In genomic region chr19:5822174-5822833, GRCm38 (mm10) we compare ENCODE assay signal across 8 mouse cellular contexts. TPM values are rescaled to one million over a fixed set of nuclear protein-coding genes. Genes with fewer than 3 reads are reported as not detected.
DNase-seq lines count a peak whose midpoint lies in the region; ATAC-seq lines count a peak whose summit lies in the region.

No protein-coding gene starts in this region.

- H3K27me3 ChIP-seq in lung, embryonic 16.5 days (ENCODE audit: control insufficient read depth, insufficient read depth, low read depth, low read length): no peaks in the 10 kb centered on the region
- H3K27me3 ChIP-seq in forebrain, embryonic 13.5 days: no peaks in the 10 kb centered on the region

- no peak overlapping the region for H3K4me2 ChIP-seq in lung, embryonic 16.5 days (ENCODE audit: low read depth, low read length)
- H3K4me2 ChIP-seq in forebrain, embryonic 13.5 days: peak overlapping the region; percentile 30

- ATAC-seq in lung, embryonic 16.5 days (ENCODE audit: low read depth): no peak
- ATAC-seq in forebrain, embryonic 13.5 days: no peak

- peak; percentile 36 to 44 for DNase-seq in cerebellum, postnatal 25 days
- no peak for DNase-seq in cerebellum, adult 11 months
- no peak for DNase-seq in lung, adult 18-20 months
- DNase-seq in left cerebral cortex, adult 9 months (ENCODE audit: low spot score in 2 of 2): peak; percentile 72 to 84
- no peak for DNase-seq in B cell, adult 2 months
- DNase-seq in adrenal gland, postnatal 25 days: no peak

- WGBS in lung, embryonic 16.5 days: 33% methylated on average over 12 of the region's 12 CpGs
- whole genome bisulfite sequencing in forebrain, embryonic 13.5 days: 29% methylated on average over 12 of the region's 12 CpGs

- H3K9me3 ChIP-seq in lung, embryonic 16.5 days (ENCODE audit: control insufficient read depth, low read length): no peaks in the 10 kb centered on the region
- no peaks in the 10 kb centered on the region for H3K9me3 ChIP-seq in forebrain, embryonic 13.5 days (replicated peaks)

- H3K27ac ChIP-seq in lung, embryonic 16.5 days (ENCODE audit: low read length): peak overlapping the region; percentile 68
- 0 out of 2 replicates have a peak overlapping the region, but pooled peaks have one; percentile 51 for H3K27ac ChIP-seq in forebrain, embryonic 13.5 days

- no peaks in the 10 kb centered on the region for H3K36me3 ChIP-seq in lung, embryonic 16.5 days (ENCODE audit: control insufficient read depth, insufficient read depth, low read length)
- no peaks in the 10 kb centered on the region for H3K36me3 ChIP-seq in forebrain, embryonic 13.5 days (ENCODE audit: poor library complexity, severe bottlenecking)

- peak overlapping the region; percentile 13; the same call in 1 of the 2 replicates for H3K9ac ChIP-seq in lung, embryonic 16.5 days (ENCODE audit: low read length)
- 0 out of 2 replicates have a peak overlapping the region, but pooled peaks have one; percentile 34 for H3K9ac ChIP-seq in forebrain, embryonic 13.5 days

- no peak overlapping the region for H3K4me3 ChIP-seq in lung, embryonic 16.5 days (ENCODE audit: low read length)
- 0 out of 2 replicates have a peak overlapping the region, but pooled peaks have one; percentile 2 for H3K4me3 ChIP-seq in forebrain, embryonic 13.5 days

- peaks cover 53% of the 10 kb centered on the region for H3K4me1 ChIP-seq in lung, embryonic 16.5 days (replicated peaks; ENCODE audit: control insufficient read depth, insufficient read depth, low read length)
- H3K4me1 ChIP-seq in forebrain, embryonic 13.5 days: peaks cover 33% of the 10 kb centered on the region

RNA-seq across cellular contexts. Expression of gene Scyl1, which starts 51.1 kb away (rescaled TPM):
- 76.3 and 83.2 TPM in 2 replicates for polyA plus RNA-seq in lung, embryonic 16.5 days (2015; fragmentation: Nextera tagmentation; extraction: Ambion mirVana)
- polyA plus RNA-seq in forebrain, embryonic 13.5 days (2015; fragmentation: Nextera tagmentation; extraction: Ambion mirVana): 56.4 and 62.6 TPM in 2 replicates
- 104 and 120 TPM in 2 replicates for total RNA-seq in adrenal gland, postnatal 25 days (2021)

RNA-seq across cellular contexts. Expression of gene Frmd8, which starts 52.8 kb away (rescaled TPM):
- polyA plus RNA-seq in lung, embryonic 16.5 days (2015; fragmentation: Nextera tagmentation; extraction: Ambion mirVana): 56.4 and 61.1 TPM in 2 replicates
- 21.7 and 26.2 TPM in 2 replicates for polyA plus RNA-seq in forebrain, embryonic 13.5 days (2015; fragmentation: Nextera tagmentation; extraction: Ambion mirVana)
- 40.4 and 63.3 TPM in 2 replicates for total RNA-seq in adrenal gland, postnatal 25 days (2021)

RNA-seq across cellular contexts. Expression of gene Slc25a45, which starts 55.3 kb away (rescaled TPM):
- polyA plus RNA-seq in lung, embryonic 16.5 days (2015; fragmentation: Nextera tagmentation; extraction: Ambion mirVana): 5.7 and 6.2 TPM in 2 replicates
- polyA plus RNA-seq in forebrain, embryonic 13.5 days (2015; fragmentation: Nextera tagmentation; extraction: Ambion mirVana): 1.2 and 1.4 TPM in 2 replicates
- total RNA-seq in adrenal gland, postnatal 25 days (2021): 39.1 and 39.7 TPM in 2 replicates

Comparison
In these comparisons a context has a peak if more than half of its experiments do, and no peak if none do; other contexts are left out.
1. DNase-seq: peak in cerebellum, postnatal 25 days (2 of 2) and left cerebral cortex, adult 9 months (2 of 2); none in cerebellum, adult 11 months (single experiment), lung, adult 18-20 months (0 of 2), B cell, adult 2 months (0 of 2) and adrenal gland, postnatal 25 days (single experiment).